Comparison of ENCODE assay signal across 8 mouse cellular contexts in the genomic region with DNA sequence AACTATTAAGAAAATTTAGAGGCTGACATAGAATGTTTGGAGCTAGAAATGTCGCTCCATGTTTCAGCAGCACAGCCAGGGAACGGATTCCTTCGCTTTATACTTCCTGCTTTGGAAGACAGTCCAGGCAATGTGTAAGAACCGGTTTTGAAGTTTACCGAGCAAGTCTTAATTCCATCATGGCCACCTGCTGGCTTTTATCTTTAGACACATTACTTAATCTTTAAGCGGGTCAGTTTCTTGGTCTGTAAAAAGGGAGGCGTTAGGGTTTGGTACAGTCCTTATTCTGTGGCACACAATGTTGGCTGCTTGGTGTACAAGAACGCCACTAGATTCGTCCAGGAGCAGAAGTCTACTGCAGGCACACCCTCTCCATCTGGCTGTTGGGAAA. TPM values are rescaled to one million over a fixed set of nuclear protein-coding genes. Genes with fewer than 3 reads are reported as not detected.
DNase-seq lines count a peak whose midpoint lies in the region; ATAC-seq and TF ChIP-seq lines count a peak whose summit lies in the region.

No protein-coding gene starts in this region.

- peak overlapping the region; percentile 76 for H3K4me3 ChIP-seq in heart, embryonic 13.5 days

- H3K36me3 ChIP-seq in heart, embryonic 13.5 days = peaks cover under 1% of the 10 kb centered on the region; the same call in 1 of the 2 replicates

- intact Hi-C loops in heart, postnatal 10 days (cut with DNase I) = loop anchor here (1.0 to 5.0 kb wide), 3 partner anchors 33 to 311 kb away; a partner anchor contains a TSS

- H3K4me1 ChIP-seq in heart, embryonic 13.5 days = peaks cover 22% of the 10 kb centered on the region

- no peak for ATAC-seq in heart, embryonic 13.5 days (ENCODE audit: extremely low read depth, insufficient number of reproducible peaks, low FRiP score, low TSS enrichment)
- ATAC-seq in Patski = peak; percentile 38
- peak; percentile 25 to 35; a peak in 3 of 4 replicates for ATAC-seq in hematopoietic stem cell, adult 5-6 weeks (replicated peaks in 1 of 2; ENCODE audit: insufficient read depth in 1 of 2, low FRiP score in 2 of 2, low TSS enrichment in 1 of 2, low read depth in 1 of 2, poor library complexity in 2 of 2, severe bottlenecking in 2 of 2)
- peak; percentile 53 for ATAC-seq in megakaryocyte progenitor cell, adult 5-6 weeks (replicated peaks; ENCODE audit: poor library complexity)

- WGBS in heart, embryonic 13.5 days = 22% methylated on average over 9 of the region's 9 CpGs

- H3K27me3 ChIP-seq in heart, embryonic 13.5 days (replicated peaks) = peaks cover 7% of the 10 kb centered on the region; the same call in 1 of the 2 replicates
- H3K27me3 ChIP-seq in Patski = no peaks in the 10 kb centered on the region

- peak overlapping the region; percentile 93 for H3K9ac ChIP-seq in heart, embryonic 13.5 days

- POLR2A ChIA-PET in Patski (lab: Charles Lee) = interaction anchor here (1.2 kb wide), 1 partner anchor 19 kb away, joined by 3 read pairs; no protein-coding TSS in a partner anchor

- peak overlapping the region; percentile 92; the same call in 1 of the 2 replicates for H3K27ac ChIP-seq in heart, embryonic 13.5 days (replicated peaks)

- DNase-seq in heart, postnatal 10 days = no peak
- DNase-seq in Patski (ENCODE audit: low read depth, low spot score) = no peak
- no peak for DNase-seq in Muller cell, postnatal 12 days (ENCODE audit: inconsistent ontology term)
- DNase-seq in testis, postnatal 10 days (ENCODE audit: low spot score) = no peak
- DNase-seq in retina, postnatal 1 day = no peak

- no peaks in the 10 kb centered on the region for H3K9me3 ChIP-seq in heart, embryonic 13.5 days

- in situ Hi-C loops in Patski (cut with MboI; ENCODE audit: low pct_unique_long_range_greater_than_20kb) = no loop called here

- TF ChIP-seq CTCF in Patski (IDR thresholded peaks at IDR 0.05) = no peak

- CTCF ChIA-PET in Patski (lab: Charles Lee) = interaction anchor here (0.7 to 2.1 kb wide), 9 partner anchors 9 to 416 kb away, joined by 3 to 6 read pairs (median 4); no protein-coding TSS in a partner anchor

- H3K4me2 ChIP-seq in heart, embryonic 13.5 days = peak overlapping the region; percentile 67

RNA-seq across cellular contexts. Expression of a gene that starts 0.3 kb away (rescaled TPM):
- 16.5 and 17.6 TPM in 2 replicates for polyA plus RNA-seq in heart, embryonic 13.5 days (2015; fragmentation: Nextera tagmentation; extraction: Ambion mirVana)
- total RNA-seq in heart, postnatal 10 days (2021) = 10 to 100 TPM; 16.9 to 18.9 TPM
- polyA plus RNA-seq in Patski (2021) = 15.1 TPM
- total RNA-seq in hematopoietic stem cell, adult 5-6 weeks (2017) = 30.0 and 31.8 TPM in 2 replicates
- 27.7 and 29.0 TPM in 2 replicates for total RNA-seq in megakaryocyte progenitor cell, adult 5-6 weeks (2015)
- total RNA-seq in megakaryocyte progenitor cell, adult 5-6 weeks (2017) = 19.1 and 19.4 TPM in 2 replicates
